Comparison of ENCODE assay signal across 9 mouse cellular contexts in genomic region chr8:122942803-122943713, GRCm38 (mm10).
DNase-seq lines count a peak whose midpoint lies in the region; ATAC-seq lines count a peak whose summit lies in the region.
"Had no signal": no experiment of that assay in that cellular context is flagged by ENCODE, and none has a peak within 500 bp of the region (broad histone marks: within the 10 kb centered on the region; RNA-seq: fewer than 3 reads in every experiment).

No protein-coding gene starts in this region.

- no peak overlapping the region for H3K4me2 ChIP-seq in hindbrain, embryonic 16.5 days (ENCODE audit: low read length)
- no peak overlapping the region for H3K4me2 ChIP-seq in hindbrain, embryonic 13.5 days
- H3K4me2 ChIP-seq in forebrain, embryonic 16.5 days (ENCODE audit: low read length), result no peak overlapping the region
- H3K4me2 ChIP-seq: kidney, embryonic 15.5 days had no signal

- H3K4me1 ChIP-seq in hindbrain, embryonic 16.5 days (ENCODE audit: control insufficient read depth, insufficient read depth, low read depth, low read length), result peaks cover 10% of the 10 kb centered on the region
- H3K4me1 ChIP-seq in hindbrain, embryonic 13.5 days (replicated peaks), result peaks cover 28% of the 10 kb centered on the region
- peaks cover 19% of the 10 kb centered on the region for H3K4me1 ChIP-seq in forebrain, embryonic 16.5 days (replicated peaks; ENCODE audit: control insufficient read depth, insufficient read depth, low read length)

- no peaks in the 10 kb centered on the region for H3K27me3 ChIP-seq in hindbrain, embryonic 16.5 days (replicated peaks; ENCODE audit: control insufficient read depth, insufficient read depth, low read length)
- no peaks in the 10 kb centered on the region for H3K27me3 ChIP-seq in hindbrain, embryonic 13.5 days
- H3K27me3 ChIP-seq in forebrain, embryonic 16.5 days (replicated peaks; ENCODE audit: control insufficient read depth, insufficient read depth, low read length), result no peaks in the 10 kb centered on the region
- H3K27me3 ChIP-seq: kidney, embryonic 15.5 days had no signal

- no peaks in the 10 kb centered on the region for H3K36me3 ChIP-seq in hindbrain, embryonic 16.5 days (ENCODE audit: control insufficient read depth, insufficient read depth, low read length)
- no peaks in the 10 kb centered on the region for H3K36me3 ChIP-seq in hindbrain, embryonic 13.5 days
- H3K36me3 ChIP-seq in forebrain, embryonic 16.5 days (ENCODE audit: control insufficient read depth, insufficient read depth), result no peaks in the 10 kb centered on the region
- H3K36me3 ChIP-seq: kidney, embryonic 15.5 days had no signal

- H3K9me3 ChIP-seq in hindbrain, embryonic 16.5 days (ENCODE audit: control insufficient read depth, low read length), result no peaks in the 10 kb centered on the region
- H3K9me3 ChIP-seq in hindbrain, embryonic 13.5 days, result no peaks in the 10 kb centered on the region
- no peaks in the 10 kb centered on the region for H3K9me3 ChIP-seq in forebrain, embryonic 16.5 days (ENCODE audit: control insufficient read depth, low read length)
- H3K9me3 ChIP-seq: kidney, embryonic 15.5 days had no signal

- H3K27ac ChIP-seq in hindbrain, embryonic 16.5 days (ENCODE audit: low read depth, low read length), result peak overlapping the region; percentile 23; the same call in 1 of the 2 replicates
- no peak overlapping the region for H3K27ac ChIP-seq in hindbrain, embryonic 13.5 days
- peak overlapping the region; percentile 52 for H3K27ac ChIP-seq in forebrain, embryonic 16.5 days (ENCODE audit: low read length)
- H3K27ac ChIP-seq: kidney, embryonic 15.5 days had no signal

- peak; percentile 38 to 72 for DNase-seq in spleen, postnatal 4 days (ENCODE audit: low spot score in 2 of 2)
- DNase-seq in spleen, adult 18-20 months, result no peak
- no peak for DNase-seq in retina, postnatal 1 day
- no peak for DNase-seq in ovary, postnatal 36 days (ENCODE audit: low spot score)
- DNase-seq in right cerebral cortex, postnatal 4 days, result no peak

- no peak overlapping the region for H3K4me3 ChIP-seq in hindbrain, embryonic 16.5 days (ENCODE audit: low read length)
- no peak overlapping the region for H3K4me3 ChIP-seq in hindbrain, embryonic 13.5 days
- H3K4me3 ChIP-seq in forebrain, embryonic 16.5 days (replicated peaks; ENCODE audit: low read length), result no peak overlapping the region
- H3K4me3 ChIP-seq: kidney, embryonic 15.5 days had no signal

- no peak overlapping the region for H3K9ac ChIP-seq in hindbrain, embryonic 16.5 days (ENCODE audit: low read depth, low read length)
- H3K9ac ChIP-seq in hindbrain, embryonic 13.5 days, result no peak overlapping the region
- no peak overlapping the region for H3K9ac ChIP-seq in forebrain, embryonic 16.5 days (replicated peaks; ENCODE audit: low read depth, low read length)
- H3K9ac ChIP-seq: kidney, embryonic 15.5 days had no signal

- no peak for ATAC-seq in hindbrain, embryonic 16.5 days
- no peak for ATAC-seq in hindbrain, embryonic 13.5 days (ENCODE audit: low FRiP score)
- ATAC-seq in forebrain, embryonic 16.5 days, result peak; percentile 62

- WGBS in hindbrain, embryonic 16.5 days, result 59% methylated on average over 9 of the region's 9 CpGs
- 66% methylated on average over 9 of the region's 9 CpGs for WGBS in hindbrain, embryonic 13.5 days
- WGBS in forebrain, embryonic 16.5 days, result 65% methylated on average over 9 of the region's 9 CpGs

Comparison
In these comparisons a context has a peak if more than half of its experiments do, and no peak if none do; other contexts are left out.
1. DNase-seq: peak in spleen, postnatal 4 days (2 of 2); none in spleen, adult 18-20 months (0 of 2), retina, postnatal 1 day (single experiment), ovary, postnatal 36 days (single experiment) and right cerebral cortex, postnatal 4 days (single experiment).